Comparison of ENCODE assay signal across 27 mouse cellular contexts in genomic region chr14:34421078-34421477, GRCm38 (mm10). TPM values are rescaled to one million over a fixed set of nuclear protein-coding genes. Genes with fewer than 3 reads are reported as not detected.
"Had no signal": no experiment of that assay in that cellular context is flagged by ENCODE, and none has a peak within 500 bp of the region (broad histone marks: within the 10 kb centered on the region; RNA-seq: fewer than 3 reads in every experiment).

No protein-coding gene starts in this region.

- DNase-seq: gastrocnemius, adult 2 months; gastrocnemius, postnatal 10 days; gastrocnemius, postnatal 25 days; heart, adult 2 months; heart, postnatal 10 days; heart, postnatal 4 days; kidney, adult 18-20 months; kidney, adult 8-10 months; kidney, postnatal 10 days; kidney, postnatal 25 days; kidney, postnatal 4 days; layer of hippocampus, adult 9-11 months; layer of hippocampus, postnatal 36 days; left cerebral cortex, postnatal 4 days had no signal

- ATAC-seq: hindbrain, embryonic 16.5 days; inflammation-experienced regulatory T-cells, adult 6 months; intestine, embryonic 15.5 days; intestine, postnatal 0 days; liver, embryonic 12.5 days had no signal

- H3K27ac ChIP-seq: gastrocnemius, adult 2 months; heart, adult 2 months; hindbrain, embryonic 10.5 days; hindbrain, embryonic 12.5 days; hindbrain, embryonic 14.5 days; intestine, embryonic 15.5 days; layer of hippocampus, adult 2 months; limb, embryonic 13.5 days; limb, embryonic 15.5 days; liver, embryonic 12.5 days had no signal

- H3K27me3 ChIP-seq: heart, embryonic 12.5 days; hindbrain, embryonic 12.5 days; intestine, embryonic 15.5 days; limb, embryonic 13.5 days; limb, embryonic 15.5 days; liver, embryonic 12.5 days had no signal

- H3K4me2 ChIP-seq: heart, embryonic 12.5 days; hindbrain, embryonic 12.5 days; hindbrain, embryonic 14.5 days; intestine, embryonic 15.5 days; limb, embryonic 13.5 days; limb, embryonic 15.5 days; liver, embryonic 12.5 days had no signal

- H3K9ac ChIP-seq: heart, embryonic 12.5 days; hindbrain, embryonic 12.5 days; hindbrain, embryonic 14.5 days; intestine, embryonic 15.5 days; limb, embryonic 13.5 days; limb, embryonic 15.5 days; liver, embryonic 12.5 days had no signal

- H3K9me3 ChIP-seq: heart, embryonic 12.5 days; hindbrain, embryonic 10.5 days; hindbrain, embryonic 12.5 days; intestine, embryonic 15.5 days; limb, embryonic 13.5 days; limb, embryonic 15.5 days; liver, embryonic 12.5 days had no signal

- H3K4me1 ChIP-seq: hindbrain, embryonic 10.5 days; hindbrain, embryonic 12.5 days; intestine, embryonic 15.5 days; limb, embryonic 13.5 days; limb, embryonic 15.5 days; liver, embryonic 12.5 days had no signal

- H3K4me3 ChIP-seq: gastrocnemius, adult 2 months; heart, adult 2 months; heart, embryonic 12.5 days; hindbrain, embryonic 10.5 days; hindbrain, embryonic 12.5 days; intestine, embryonic 15.5 days; layer of hippocampus, adult 2 months; limb, embryonic 13.5 days; limb, embryonic 15.5 days; liver, embryonic 12.5 days had no signal

RNA-seq across cellular contexts. Expression of gene Mmrn2, which starts 45.8 kb away (rescaled TPM):
- total RNA-seq: granulocyte monocyte progenitor cell, adult 5-6 weeks had no signal

RNA-seq across cellular contexts. Expression of gene Sncg, which starts 46.5 kb away (rescaled TPM):
- total RNA-seq: granulocyte monocyte progenitor cell, adult 5-6 weeks had no signal
- polyA plus RNA-seq: inflammation-experienced regulatory T-cells, adult 6 months had no signal
